Mouse (Mus musculus) spleen, adult 2 months (tissue): ENCODE measurements around the gene Wfdc15a. TPM values are rescaled to one million over a fixed set of nuclear protein-coding genes. Genes with fewer than 3 reads are reported as not detected.
"Not testable (repeated sequence)": the region's sequence is repeated elsewhere in the genome, so short reads cannot be mapped to it uniquely, and the experiment has no call there.

Source experiments
- DNase-seq, 2 experiments: peaks; one replicate each; pipeline versions ENCODE4 v3.0.0 to v3.0.0-alpha.2; 2012 to 2021; ENCODE audit warnings: low spot score in 2 of 2, low read depth in 1 of 2
- H3K27ac ChIP-seq: fragments of 200-500 bp; 2 replicates; pipeline ENCODE4 v1.5.1; 2012; ENCODE audit warnings: low read length, inconsistent platforms; ENCODE audit not compliant: insufficient read depth
- H3K27me3 ChIP-seq: fragments of 200-500 bp; 2 replicates; pipeline ENCODE4 v1.6.1; 2012; ENCODE audit warnings: mild to moderate bottlenecking, moderate library complexity, low read length, inconsistent platforms; ENCODE audit not compliant: control insufficient read depth, insufficient read depth
- H3K36me3 ChIP-seq: fragments of 200-500 bp; 2 replicates; pipeline ENCODE4 v1.6.1; 2012; ENCODE audit warnings: mild to moderate bottlenecking, low read length, inconsistent platforms; ENCODE audit not compliant: control insufficient read depth, insufficient read depth
- H3K4me1 ChIP-seq: fragments of 200-500 bp; 2 replicates; pipeline ENCODE4 v1.6.1; 2011; ENCODE audit warnings: inconsistent platforms; ENCODE audit not compliant: control insufficient read depth, insufficient read depth, insufficient read length
- H3K4me3 ChIP-seq: fragments of 200-500 bp; 2 replicates; pipeline ENCODE4 v1.5.1; 2011; ENCODE audit warnings: mild to moderate bottlenecking, inconsistent platforms; ENCODE audit not compliant: insufficient read depth, insufficient read length; ENCODE audit errors: extremely low read depth
- CTCF ChIP-seq: fragments of 200-500 bp; IDR thresholded peaks from 2 replicates; pipeline ENCODE4 v1.5.1; 2011; ENCODE audit warnings: mild to moderate bottlenecking, inconsistent platforms; ENCODE audit not compliant: insufficient read depth, insufficient read length, insufficient replicate concordance; ENCODE audit errors: extremely low read depth
- POLR2A ChIP-seq: fragments of 200-500 bp; IDR thresholded peaks from 2 replicates; pipeline ENCODE4 v1.6.1; 2011; ENCODE audit warnings: low read depth, low read length, inconsistent platforms
- WGBS: fragments of 180-500 bp; shearing (Covaris S2); methylation state at CpG from one replicate; pipeline ENCODE4 v1.1.7; 2018; 5-methylcytosine and 5-hydroxymethylcytosine counted together
- polyA plus RNA-seq: library from polyadenylated mRNA; depleted of rRNA; stranded (reverse); fragments of >200 nt; gene quantifications from 2 replicates; pipeline ENCODE4 v1.2.3, GENCODE M21; 2012

Gene Wfdc15a
- polyA plus RNA-seq, 1 experiment: not detected

DNA sequence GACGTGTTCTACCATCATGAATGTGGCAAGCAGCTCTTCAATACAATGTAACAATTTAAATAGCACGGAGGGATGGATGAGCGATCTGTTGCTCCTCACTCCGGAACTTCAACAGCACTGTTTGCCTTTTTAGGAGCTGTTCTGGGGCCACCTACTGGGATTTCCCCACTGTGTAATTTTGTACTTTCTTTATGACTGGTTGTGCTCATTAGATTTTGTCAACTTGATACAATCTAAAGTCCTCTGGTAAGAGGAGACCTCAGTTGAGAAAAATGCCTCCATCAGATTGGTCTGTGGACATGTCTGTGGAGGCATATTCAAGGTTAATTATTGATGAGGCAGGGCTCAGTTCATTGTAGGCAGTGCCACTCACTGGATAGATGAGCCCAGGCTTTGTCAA lies 11.0 kb upstream of the Wfdc15a start:
- Histone ChIP-seq H3K4me3 (no peak overlapping the region), H3K4me1 (no peaks in the 10 kb centered on the region), H3K27me3 (no peaks in the 10 kb centered on the region), H3K36me3 (no peaks in the 10 kb centered on the region), H3K27ac (no peak overlapping the region)
- WGBS: 85% methylated on average over 4 of the region's 4 CpGs
- no peak for TF ChIP-seq CTCF
- no peak for TF ChIP-seq POLR2A
- DNase-seq: no peak

DNA sequence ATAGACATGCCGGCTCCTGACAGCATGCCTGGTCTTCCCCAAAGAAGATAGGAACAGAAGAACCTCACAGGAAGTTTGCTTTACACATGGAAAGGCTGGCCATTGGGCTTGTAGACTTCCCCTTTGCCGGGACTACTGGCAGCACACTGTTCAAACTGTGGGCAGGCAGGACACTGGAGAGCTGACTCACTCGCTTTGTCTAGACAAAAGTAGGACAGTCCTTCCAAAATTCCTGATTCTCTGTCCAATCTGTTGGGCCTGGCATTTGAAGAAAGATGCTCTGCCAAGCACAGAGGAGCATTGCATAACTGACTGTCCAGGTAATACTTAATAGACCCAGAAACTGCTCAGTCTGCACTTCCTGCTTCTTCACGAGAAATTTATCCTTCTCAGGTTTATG lies 6.7 kb upstream of the Wfdc15a start:
- H3K4me1 ChIP-seq: no peaks in the 10 kb centered on the region
- no peaks in the 10 kb centered on the region for H3K36me3 ChIP-seq
- WGBS: 52% methylated on average over 4 of the region's 4 CpGs
- H3K4me3 ChIP-seq: no peak overlapping the region
- no peaks in the 10 kb centered on the region for H3K27me3 ChIP-seq
- no peak for DNase-seq
- TF ChIP-seq POLR2A: no peak
- no peak for TF ChIP-seq CTCF
- no peak overlapping the region for H3K27ac ChIP-seq

DNA sequence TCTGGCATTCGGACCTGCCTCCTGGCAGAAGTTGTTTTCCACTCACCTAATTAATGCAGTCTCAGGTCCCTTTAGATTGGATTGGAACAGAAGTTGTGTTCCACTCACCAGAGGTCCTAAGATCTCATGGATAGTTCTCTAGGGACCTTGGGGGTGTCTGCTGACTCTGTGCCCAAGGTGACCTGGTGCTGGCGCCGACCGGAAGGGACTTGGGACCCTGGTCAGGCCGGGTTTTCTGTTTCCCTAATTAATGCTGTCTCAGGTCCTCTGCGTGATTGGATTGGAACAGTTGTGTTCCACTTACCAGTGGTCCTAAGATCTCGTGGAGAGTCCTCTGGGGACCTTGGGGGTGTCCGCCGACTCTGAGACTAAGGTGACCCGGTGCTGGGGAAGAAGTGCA lies 6.1 kb upstream of the Wfdc15a start:
- H3K27ac ChIP-seq, H3K36me3 ChIP-seq, H3K27me3 ChIP-seq, H3K4me1 ChIP-seq, DNase-seq, H3K4me3 ChIP-seq: not testable (repeated sequence)
- WGBS: 88% methylated on average over 10 of the region's 10 CpGs

DNA sequence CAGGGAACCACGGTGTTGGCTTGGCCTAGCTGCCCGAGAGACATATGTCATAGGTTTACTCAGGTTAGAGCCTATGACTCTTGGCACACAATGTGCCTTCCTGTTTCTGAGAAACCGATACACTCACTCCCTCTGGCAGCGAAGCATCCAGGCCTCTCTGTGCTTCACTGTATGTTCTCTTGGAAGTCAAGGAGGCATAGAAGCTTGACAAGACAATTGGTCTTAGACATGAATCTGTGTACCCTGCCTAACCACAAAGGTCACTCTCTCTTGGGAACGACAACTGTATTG lies 3.3 kb downstream of the Wfdc15a start:
- Histone ChIP-seq H3K4me1 (no peaks in the 10 kb centered on the region), H3K27ac (no peak overlapping the region), H3K4me3 (no peak overlapping the region), H3K27me3 (no peaks in the 10 kb centered on the region), H3K36me3 (no peaks in the 10 kb centered on the region)
- no peak for DNase-seq
- TF ChIP-seq CTCF: no peak
- TF ChIP-seq POLR2A: no peak
- 88% methylated on average over 5 of the region's 5 CpGs for WGBS

DNA sequence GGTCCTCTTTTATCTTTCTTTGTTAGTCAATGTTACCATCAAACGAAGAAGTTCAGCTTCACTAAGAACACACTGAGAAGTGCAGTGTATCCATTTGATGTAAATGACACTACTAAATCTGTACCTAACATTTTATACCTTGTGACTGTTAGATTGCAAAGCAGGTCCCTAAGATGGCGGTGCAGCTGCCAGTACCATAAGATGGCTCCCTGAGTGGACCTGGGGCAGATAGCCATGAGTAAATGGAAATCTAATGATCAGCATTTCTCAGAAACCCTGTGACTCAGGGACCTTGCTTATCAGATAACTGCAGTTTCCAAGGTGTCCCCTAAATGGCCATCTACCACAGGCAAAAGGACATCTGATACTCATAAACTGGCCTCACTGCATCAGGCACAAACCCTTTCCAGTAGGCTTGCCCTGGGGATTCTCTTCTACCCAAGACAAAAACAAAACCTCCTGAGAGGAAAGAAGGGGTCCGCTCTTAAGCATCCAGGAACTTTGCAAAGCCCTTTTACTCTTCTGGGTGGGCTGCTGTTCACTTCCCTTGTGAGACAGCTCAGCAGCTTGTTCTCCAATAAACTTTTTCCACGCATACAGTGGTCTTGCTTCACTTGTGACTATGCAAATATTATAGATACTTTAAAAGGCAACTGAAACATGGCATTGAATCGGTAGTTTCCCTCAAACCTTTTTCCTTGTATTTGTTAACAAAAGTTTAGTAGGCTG lies 3.8 kb downstream of the Wfdc15a start:
- H3K27ac ChIP-seq: no peak overlapping the region
- DNase-seq: no peak
- no peaks in the 10 kb centered on the region for H3K4me1 ChIP-seq
- H3K4me3 ChIP-seq: no peak overlapping the region
- H3K27me3 ChIP-seq: no peaks in the 10 kb centered on the region
- 85% methylated on average over 5 of the region's 5 CpGs for WGBS
- TF ChIP-seq POLR2A (no peak), CTCF (no peak)
- no peaks in the 10 kb centered on the region for H3K36me3 ChIP-seq

DNA sequence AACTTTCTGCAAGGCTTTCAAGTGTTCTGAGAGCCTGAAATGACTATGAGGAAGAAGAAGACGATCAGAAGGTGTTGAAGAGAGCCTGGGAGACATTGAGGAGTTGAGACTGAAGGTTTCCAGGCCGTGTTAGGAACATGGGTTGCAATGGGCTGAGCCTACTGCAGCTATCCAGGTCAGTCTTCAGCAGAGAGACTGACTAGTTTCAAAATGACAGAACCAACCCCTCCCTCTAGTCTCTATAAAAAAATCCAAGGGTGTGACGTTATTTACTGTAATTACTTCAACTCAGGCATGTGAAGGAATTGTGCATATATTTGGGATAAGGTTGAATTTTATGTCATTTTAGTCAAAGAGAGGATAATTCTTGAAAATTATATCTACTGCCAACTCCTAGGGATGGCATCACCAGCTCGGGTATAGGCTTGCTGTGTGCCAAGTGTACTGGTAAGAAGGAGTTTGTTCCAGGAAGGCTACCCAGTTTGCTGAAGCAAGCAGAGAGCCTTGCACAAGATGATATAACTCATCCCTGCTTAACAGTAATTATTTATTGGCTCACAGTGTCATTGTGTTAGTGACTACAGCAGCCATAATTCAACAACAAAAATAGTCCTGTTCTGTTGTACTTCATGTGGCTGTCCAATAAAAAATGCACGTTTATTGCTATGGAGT lies 4.8 kb downstream of the Wfdc15a start:
- H3K36me3 ChIP-seq: no peaks in the 10 kb centered on the region
- no peak for DNase-seq
- H3K4me1 ChIP-seq: no peaks in the 10 kb centered on the region
- no peak for TF ChIP-seq CTCF
- TF ChIP-seq POLR2A: no peak
- H3K27ac ChIP-seq: no peak overlapping the region
- no peaks in the 10 kb centered on the region for H3K27me3 ChIP-seq
- no peak overlapping the region for H3K4me3 ChIP-seq
- 77% methylated on average over 5 of the region's 5 CpGs for WGBS

DNA sequence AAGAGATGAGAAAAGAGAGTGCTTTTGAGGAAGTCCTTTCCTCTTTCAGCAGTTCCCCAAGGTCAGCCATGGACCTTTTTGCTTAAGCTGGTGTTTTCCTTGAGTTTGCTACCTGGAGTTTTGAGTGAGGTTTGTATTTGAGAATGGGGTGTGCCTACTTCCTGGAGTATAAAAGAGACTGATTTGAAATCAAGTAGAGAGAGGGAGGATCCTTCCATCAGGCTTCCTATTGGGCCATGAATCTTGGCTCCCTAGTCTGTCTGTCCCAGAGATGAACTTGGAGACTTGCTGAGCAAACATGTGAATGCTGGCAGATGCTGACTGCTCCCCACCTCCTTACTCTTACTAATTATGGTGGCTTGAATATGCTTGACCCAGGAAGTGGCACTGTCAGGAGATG lies 7.7 kb downstream of the Wfdc15a start:
- no peak for DNase-seq
- Histone ChIP-seq H3K4me1 (no peaks in the 10 kb centered on the region), H3K36me3 (no peaks in the 10 kb centered on the region), H3K4me3 (no peak overlapping the region), H3K27me3 (no peaks in the 10 kb centered on the region), H3K27ac (no peak overlapping the region)
- TF ChIP-seq CTCF (no peak), POLR2A (no peak)
